Mouse (Mus musculus): ENCODE results near the gene Myh14. TPM values are rescaled to one million over a fixed set of nuclear protein-coding genes. Genes with fewer than 3 reads are reported as not detected.

Gene Myh14
- polyA plus RNA-seq, 1 experiment from 2014 or later: 3.6 TPM

- H3K27ac ChIP-seq (ENCODE audit: low read depth, low read length): no peak overlapping the region
- no peaks in the 10 kb centered on the region for H3K4me1 ChIP-seq (ENCODE audit: control insufficient read depth, insufficient read depth, low read length)
- no peak for ATAC-seq (ENCODE audit: low read depth)
- H3K9ac ChIP-seq (replicated peaks; ENCODE audit: low read depth, low read length): no peak overlapping the region
- H3K4me3 ChIP-seq (ENCODE audit: low read depth, low read length): no peak overlapping the region
- no peaks in the 10 kb centered on the region for H3K36me3 ChIP-seq (ENCODE audit: control insufficient read depth, insufficient read depth, low read length)
- no peaks in the 10 kb centered on the region for H3K9me3 ChIP-seq (ENCODE audit: control insufficient read depth, low read length)
- 86% methylated on average over 5 of the region's 5 CpGs for WGBS
- no peak overlapping the region for H3K4me2 ChIP-seq (ENCODE audit: low read depth, low read length)
- H3K27me3 ChIP-seq (ENCODE audit: control insufficient read depth, insufficient read depth, low read length): peaks cover 4% of the 10 kb centered on the region; the same call in 1 of the 2 replicates
Observed at GRCm38 (mm10) chr7:44663546-44663945, 7.1 kb downstream of the Myh14 start.

- no peak overlapping the region for H3K27ac ChIP-seq (ENCODE audit: low read depth, low read length)
Observed at GRCm38 (mm10) chr7:44662569-44662968, 8.1 kb downstream of the Myh14 start.

GRCm38 (mm10) chr7:44662168-44662567 lies 8.5 kb downstream of the Myh14 start:
- Histone ChIP-seq H3K27ac (ENCODE audit: low read depth, low read length) (no peak overlapping the region), H3K9ac (replicated peaks; ENCODE audit: low read depth, low read length) (no peak overlapping the region), H3K9me3 (ENCODE audit: control insufficient read depth, low read length) (no peaks in the 10 kb centered on the region), H3K4me2 (ENCODE audit: low read depth, low read length) (no peak overlapping the region), H3K4me1 (ENCODE audit: control insufficient read depth, insufficient read depth, low read length) (no peaks in the 10 kb centered on the region), H3K4me3 (ENCODE audit: low read depth, low read length) (no peak overlapping the region), H3K27me3 (ENCODE audit: control insufficient read depth, insufficient read depth, low read length) (no peaks in the 10 kb centered on the region), H3K36me3 (ENCODE audit: control insufficient read depth, insufficient read depth, low read length) (no peaks in the 10 kb centered on the region)
- no peak for ATAC-seq (ENCODE audit: low read depth)
- WGBS: 18% methylated on average over 8 of the region's 8 CpGs

More at GRCm38 (mm10) chr7:44662569-44662968, 8.1 kb downstream of the Myh14 start:
- ATAC-seq (ENCODE audit: low read depth): no peak
- Histone ChIP-seq H3K4me3 (ENCODE audit: low read depth, low read length) (no peak overlapping the region), H3K27me3 (ENCODE audit: control insufficient read depth, insufficient read depth, low read length) (no peaks in the 10 kb centered on the region), H3K4me2 (ENCODE audit: low read depth, low read length) (no peak overlapping the region), H3K4me1 (ENCODE audit: control insufficient read depth, insufficient read depth, low read length) (no peaks in the 10 kb centered on the region), H3K36me3 (ENCODE audit: control insufficient read depth, insufficient read depth, low read length) (no peaks in the 10 kb centered on the region), H3K9me3 (ENCODE audit: control insufficient read depth, low read length) (no peaks in the 10 kb centered on the region), H3K9ac (replicated peaks; ENCODE audit: low read depth, low read length) (no peak overlapping the region)
- 10% methylated on average over 3 of the region's 3 CpGs for WGBS

GRCm38 (mm10) chr7:44661219-44661618 lies 9.4 kb downstream of the Myh14 start:
- WGBS: 76% methylated on average over 5 of the region's 5 CpGs
- ATAC-seq (ENCODE audit: low read depth): no peak
- H3K27me3 ChIP-seq (ENCODE audit: control insufficient read depth, insufficient read depth, low read length): no peaks in the 10 kb centered on the region
- no peaks in the 10 kb centered on the region for H3K4me1 ChIP-seq (ENCODE audit: control insufficient read depth, insufficient read depth, low read length)
- no peak overlapping the region for H3K4me2 ChIP-seq (ENCODE audit: low read depth, low read length)
- H3K27ac ChIP-seq (ENCODE audit: low read depth, low read length): no peak overlapping the region
- no peaks in the 10 kb centered on the region for H3K9me3 ChIP-seq (ENCODE audit: control insufficient read depth, low read length)
- H3K36me3 ChIP-seq (ENCODE audit: control insufficient read depth, insufficient read depth, low read length): no peaks in the 10 kb centered on the region
- no peak overlapping the region for H3K4me3 ChIP-seq (ENCODE audit: low read depth, low read length)
- no peak overlapping the region for H3K9ac ChIP-seq (replicated peaks; ENCODE audit: low read depth, low read length)

- Histone ChIP-seq H3K4me1 (ENCODE audit: control insufficient read depth, insufficient read depth, low read length) (no peaks in the 10 kb centered on the region), H3K27me3 (ENCODE audit: control insufficient read depth, insufficient read depth, low read length) (no peaks in the 10 kb centered on the region), H3K4me2 (ENCODE audit: low read depth, low read length) (no peak overlapping the region), H3K9me3 (ENCODE audit: control insufficient read depth, low read length) (no peaks in the 10 kb centered on the region), H3K27ac (ENCODE audit: low read depth, low read length) (no peak overlapping the region), H3K9ac (replicated peaks; ENCODE audit: low read depth, low read length) (no peak overlapping the region), H3K4me3 (ENCODE audit: low read depth, low read length) (no peak overlapping the region), H3K36me3 (ENCODE audit: control insufficient read depth, insufficient read depth, low read length) (no peaks in the 10 kb centered on the region)
- 10% methylated on average over 8 of the region's 8 CpGs for whole genome bisulfite sequencing
- no peak for ATAC-seq (ENCODE audit: low read depth)
Observed at GRCm38 (mm10) chr7:44655504-44655903, 15.1 kb downstream of the Myh14 start.

GRCm38 (mm10) chr7:44653773-44654172 lies 16.9 kb downstream of the Myh14 start:
- Histone ChIP-seq H3K4me1 (ENCODE audit: control insufficient read depth, insufficient read depth, low read length) (no peaks in the 10 kb centered on the region), H3K27me3 (ENCODE audit: control insufficient read depth, insufficient read depth, low read length) (no peaks in the 10 kb centered on the region), H3K9ac (replicated peaks; ENCODE audit: low read depth, low read length) (no peak overlapping the region), H3K36me3 (ENCODE audit: control insufficient read depth, insufficient read depth, low read length) (no peaks in the 10 kb centered on the region), H3K4me3 (ENCODE audit: low read depth, low read length) (no peak overlapping the region), H3K9me3 (ENCODE audit: control insufficient read depth, low read length) (no peaks in the 10 kb centered on the region), H3K27ac (ENCODE audit: low read depth, low read length) (no peak overlapping the region), H3K4me2 (ENCODE audit: low read depth, low read length) (no peak overlapping the region)
- no peak for ATAC-seq (ENCODE audit: low read depth)
- WGBS: 54% methylated on average over 8 of the region's 8 CpGs

GRCm38 (mm10) chr7:44651416-44651815 lies 19.2 kb downstream of the Myh14 start:
- Histone ChIP-seq H3K4me3 (ENCODE audit: low read depth, low read length) (no peak overlapping the region), H3K4me1 (ENCODE audit: control insufficient read depth, insufficient read depth, low read length) (no peaks in the 10 kb centered on the region), H3K36me3 (ENCODE audit: control insufficient read depth, insufficient read depth, low read length) (no peaks in the 10 kb centered on the region), H3K9ac (replicated peaks; ENCODE audit: low read depth, low read length) (no peak overlapping the region), H3K27me3 (ENCODE audit: control insufficient read depth, insufficient read depth, low read length) (no peaks in the 10 kb centered on the region), H3K27ac (ENCODE audit: low read depth, low read length) (no peak overlapping the region), H3K9me3 (ENCODE audit: control insufficient read depth, low read length) (no peaks in the 10 kb centered on the region), H3K4me2 (ENCODE audit: low read depth, low read length) (no peak overlapping the region)
- 79% methylated on average over 7 of the region's 7 CpGs for WGBS
- ATAC-seq (ENCODE audit: low read depth): no peak

- H3K36me3 ChIP-seq (ENCODE audit: control insufficient read depth, insufficient read depth, low read length): no peaks in the 10 kb centered on the region
Observed at GRCm38 (mm10) chr7:44649990-44650389, 20.7 kb downstream of the Myh14 start.

GRCm38 (mm10) chr7:44649094-44649610 lies 21.5 kb downstream of the Myh14 start:
- Histone ChIP-seq H3K9ac (replicated peaks; ENCODE audit: low read depth, low read length) (no peak overlapping the region), H3K9me3 (ENCODE audit: control insufficient read depth, low read length) (no peaks in the 10 kb centered on the region), H3K4me1 (ENCODE audit: control insufficient read depth, insufficient read depth, low read length) (no peaks in the 10 kb centered on the region), H3K27ac (ENCODE audit: low read depth, low read length) (no peak overlapping the region), H3K4me2 (ENCODE audit: low read depth, low read length) (no peak overlapping the region), H3K36me3 (ENCODE audit: control insufficient read depth, insufficient read depth, low read length) (no peaks in the 10 kb centered on the region), H3K27me3 (ENCODE audit: control insufficient read depth, insufficient read depth, low read length) (no peaks in the 10 kb centered on the region), H3K4me3 (ENCODE audit: low read depth, low read length) (no peak overlapping the region)
- ATAC-seq (ENCODE audit: low read depth): no peak
- WGBS: 64% methylated on average over 8 of the region's 8 CpGs

More at GRCm38 (mm10) chr7:44649990-44650389, 20.7 kb downstream of the Myh14 start:
- Histone ChIP-seq H3K9ac (replicated peaks; ENCODE audit: low read depth, low read length) (no peak overlapping the region), H3K4me3 (ENCODE audit: low read depth, low read length) (no peak overlapping the region), H3K9me3 (ENCODE audit: control insufficient read depth, low read length) (no peaks in the 10 kb centered on the region), H3K4me1 (ENCODE audit: control insufficient read depth, insufficient read depth, low read length) (no peaks in the 10 kb centered on the region), H3K4me2 (ENCODE audit: low read depth, low read length) (no peak overlapping the region), H3K27me3 (ENCODE audit: control insufficient read depth, insufficient read depth, low read length) (no peaks in the 10 kb centered on the region), H3K27ac (ENCODE audit: low read depth, low read length) (no peak overlapping the region)
- 8% methylated on average over 4 of the region's 4 CpGs for WGBS
- 0 out of 2 replicates have a peak, but pooled peaks have one; percentile 49 for ATAC-seq (ENCODE audit: low read depth)

Measured in neural tube, embryonic 14.5 days (tissue).